Mouse (Mus musculus) cerebellum, adult (tissue): ENCODE data around the gene Phf21a.

Experiments used
- ATAC-seq: cut with Nextera tagmentation; 2 replicates; pipeline ENCODE4 v1.9.2; 2017; ENCODE audit warnings: mild to moderate bottlenecking, moderate library complexity, mixed read lengths; ENCODE audit not compliant: insufficient number of reproducible peaks, low FRiP score, low TSS enrichment

Phf21a gene

GRCm38 (mm10) chr2:92375099-92375623 lies 282.2 kb downstream of the Phf21a start:
- ATAC-seq = peak; percentile 87

- ATAC-seq = no peak
These were observed 282.9 kb downstream of the Phf21a start for GRCm38 (mm10) chr2:92375788-92376187.

- no peak for ATAC-seq
These were observed 283.4 kb downstream of the Phf21a start for GRCm38 (mm10) chr2:92376300-92376699.

GRCm38 (mm10) chr2:92377320-92377719 lies 284.4 kb downstream of the Phf21a start:
- ATAC-seq = no peak

GRCm38 (mm10) chr2:92379783-92380494 lies 287.0 kb downstream of the Phf21a start:
- no peak for ATAC-seq

- ATAC-seq = no peak
These were observed 287.7 kb downstream of the Phf21a start for GRCm38 (mm10) chr2:92380495-92381050.

GRCm38 (mm10) chr2:92381161-92381560 lies 288.2 kb downstream of the Phf21a start:
- ATAC-seq = no peak

GRCm38 (mm10) chr2:92381901-92382588 lies 289.1 kb downstream of the Phf21a start, which contains the start of gene 1700029I15Rik:
TSS of gene 1700029I15Rik (plus strand) at chr2:92382538.
- no peak for ATAC-seq

- no peak for ATAC-seq
These were observed 289.8 kb downstream of the Phf21a start for GRCm38 (mm10) chr2:92382759-92383158.

- no peak for ATAC-seq
These were observed 291.2 kb downstream of the Phf21a start for GRCm38 (mm10) chr2:92384101-92384500.

- no peak for ATAC-seq
These were observed 292.5 kb downstream of the Phf21a start for GRCm38 (mm10) chr2:92385113-92386051.

- no peak for ATAC-seq
These were observed 294.1 kb downstream of the Phf21a start for GRCm38 (mm10) chr2:92386821-92387570.

GRCm38 (mm10) chr2:92387646-92388045 lies 294.7 kb downstream of the Phf21a start:
- no peak for ATAC-seq

- no peak for ATAC-seq
These were observed 295.2 kb downstream of the Phf21a start for GRCm38 (mm10) chr2:92388081-92388517.

GRCm38 (mm10) chr2:92388891-92389641 lies 296.1 kb downstream of the Phf21a start:
- ATAC-seq = peak; percentile 49

GRCm38 (mm10) chr2:92389645-92390044 lies 296.7 kb downstream of the Phf21a start:
- no peak for ATAC-seq

- ATAC-seq = no peak
These were observed 297.5 kb downstream of the Phf21a start for GRCm38 (mm10) chr2:92390206-92390930.

GRCm38 (mm10) chr2:92391116-92391515 lies 298.2 kb downstream of the Phf21a start:
- ATAC-seq = no peak
